Mouse (Mus musculus): ENCODE data around the gene Gm2a. TPM values are rescaled to one million over a fixed set of nuclear protein-coding genes. Genes with fewer than 3 reads are reported as not detected.
"Not testable (repeated sequence)": the region's sequence is repeated elsewhere in the genome, so short reads cannot be mapped to it uniquely, and the experiment has no call there.

The Gm2a gene
- total and polyA plus RNA-seq, 2 experiments from 2014 or later = 19.9 to 48.4 TPM

GRCm38 (mm10) chr11:55105389-55105788, 7.5 kb downstream of the Gm2a start:
- no peak overlapping the region for H3K27ac ChIP-seq (ENCODE audit: low read depth, low read length)
- no peak for TF ChIP-seq CTCF (IDR thresholded peaks at IDR 0.05; ENCODE audit: low read depth)
- no peaks in the 10 kb centered on the region for H3K9me3 ChIP-seq (ENCODE audit: low read length)
- DNase-seq (no peak), ATAC-seq (no peak)
- H3K4me2 ChIP-seq (ENCODE audit: low read depth) = no peak overlapping the region
- WGBS = 88% methylated on average over 4 of the region's 4 CpGs
- H3K36me3 ChIP-seq (ENCODE audit: insufficient read depth) = peaks cover 41% of the 10 kb centered on the region
- no peak overlapping the region for H3K4me3 ChIP-seq (ENCODE audit: low read depth, low read length)
- no peaks in the 10 kb centered on the region for H3K4me1 ChIP-seq (ENCODE audit: insufficient read depth)
- no peaks in the 10 kb centered on the region for H3K27me3 ChIP-seq (ENCODE audit: insufficient read depth, low read length)
- no peak overlapping the region for H3K9ac ChIP-seq

GRCm38 (mm10) chr11:55106636-55107035, 8.7 kb downstream of the Gm2a start:
- no peak overlapping the region for H3K27ac ChIP-seq (ENCODE audit: low read depth, low read length)
- 96% methylated on average over 1 of the region's 1 CpGs for WGBS

GRCm38 (mm10) chr11:55109521-55110300, 11.8 kb downstream of the Gm2a start:
- no peaks in the 10 kb centered on the region for H3K27me3 ChIP-seq (ENCODE audit: insufficient read depth, low read length)
- DNase-seq (no peak), ATAC-seq (no peak)
- 89% methylated on average over 7 of the region's 7 CpGs for whole genome bisulfite sequencing
- H3K4me3 ChIP-seq (ENCODE audit: low read depth, low read length) = no peak overlapping the region
- TF ChIP-seq CTCF (IDR thresholded peaks at IDR 0.05; ENCODE audit: low read depth) = no peak
- H3K36me3 ChIP-seq (ENCODE audit: insufficient read depth) = peaks cover 33% of the 10 kb centered on the region
- no peak overlapping the region for H3K4me2 ChIP-seq (ENCODE audit: low read depth)
- no peaks in the 10 kb centered on the region for H3K9me3 ChIP-seq (ENCODE audit: low read length)
- no peak overlapping the region for H3K9ac ChIP-seq
- no peaks in the 10 kb centered on the region for H3K4me1 ChIP-seq (ENCODE audit: insufficient read depth)
- no peak overlapping the region for H3K27ac ChIP-seq (ENCODE audit: low read depth, low read length)

More at GRCm38 (mm10) chr11:55106636-55107035, 8.7 kb downstream of the Gm2a start:
- H3K4me3 ChIP-seq (ENCODE audit: low read depth, low read length) = no peak overlapping the region
- H3K27me3 ChIP-seq (ENCODE audit: insufficient read depth, low read length) = no peaks in the 10 kb centered on the region
- H3K9ac ChIP-seq = no peak overlapping the region
- TF ChIP-seq CTCF (IDR thresholded peaks at IDR 0.05; ENCODE audit: low read depth) = no peak
- no peaks in the 10 kb centered on the region for H3K9me3 ChIP-seq (ENCODE audit: low read length)
- no peak for ATAC-seq
- H3K4me1 ChIP-seq (ENCODE audit: insufficient read depth) = no peaks in the 10 kb centered on the region
- no peak overlapping the region for H3K4me2 ChIP-seq (ENCODE audit: low read depth)
- H3K36me3 ChIP-seq (ENCODE audit: insufficient read depth) = peaks cover 41% of the 10 kb centered on the region
- no peak for DNase-seq

GRCm38 (mm10) chr11:55110566-55111169, 12.8 kb downstream of the Gm2a start:
- 68% methylated on average over 7 of the region's 7 CpGs for WGBS

GRCm38 (mm10) chr11:55113209-55113860, 15.4 kb downstream of the Gm2a start:
- 71% methylated on average over 7 of the region's 7 CpGs for WGBS
- Histone ChIP-seq H3K4me2 (ENCODE audit: low read depth) (no peak overlapping the region), H3K9me3 (ENCODE audit: low read length) (no peaks in the 10 kb centered on the region), H3K4me3 (ENCODE audit: low read depth, low read length) (no peak overlapping the region), H3K27ac (ENCODE audit: low read depth, low read length) (no peak overlapping the region), H3K36me3 (ENCODE audit: insufficient read depth) (peaks cover 15% of the 10 kb centered on the region), H3K4me1 (ENCODE audit: insufficient read depth) (no peaks in the 10 kb centered on the region), H3K27me3 (ENCODE audit: insufficient read depth, low read length) (no peaks in the 10 kb centered on the region), H3K9ac (no peak overlapping the region)
- ATAC-seq (no peak), DNase-seq (no peak)
- TF ChIP-seq CTCF (IDR thresholded peaks at IDR 0.05; ENCODE audit: low read depth) = no peak

More at GRCm38 (mm10) chr11:55110566-55111169, 12.8 kb downstream of the Gm2a start:
- peak; percentile 21 for DNase-seq
- Histone ChIP-seq H3K4me3 (ENCODE audit: low read depth, low read length) (no peak overlapping the region), H3K36me3 (ENCODE audit: insufficient read depth) (peaks cover 29% of the 10 kb centered on the region), H3K4me2 (ENCODE audit: low read depth) (no peak overlapping the region), H3K4me1 (ENCODE audit: insufficient read depth) (no peaks in the 10 kb centered on the region), H3K9ac (no peak overlapping the region), H3K27ac (ENCODE audit: low read depth, low read length) (no peak overlapping the region), H3K27me3 (ENCODE audit: insufficient read depth, low read length) (no peaks in the 10 kb centered on the region), H3K9me3 (ENCODE audit: low read length) (no peaks in the 10 kb centered on the region)
- ATAC-seq = no peak
- TF ChIP-seq CTCF (IDR thresholded peaks at IDR 0.05; ENCODE audit: low read depth) = no peak

DNA sequence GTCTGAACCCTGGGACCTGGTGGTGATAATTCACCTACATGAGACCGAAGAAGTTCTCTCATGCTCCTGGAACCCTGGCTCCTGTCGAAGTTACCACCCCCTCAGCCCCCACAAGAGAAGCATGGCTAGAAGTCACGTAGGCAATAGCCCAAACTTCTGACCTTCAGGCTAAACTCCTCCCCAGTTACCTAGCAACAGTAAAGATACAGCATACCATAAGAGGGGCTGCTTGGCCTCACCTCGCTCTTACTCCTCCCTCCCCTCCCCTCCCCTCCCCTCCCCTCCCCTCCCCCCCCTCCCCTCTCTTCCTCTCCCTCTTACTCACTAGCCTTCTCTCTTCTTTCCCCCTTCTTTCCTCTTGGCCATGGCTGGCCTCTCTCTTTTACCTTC, 15.9 kb downstream of the Gm2a start:
- H3K4me3 ChIP-seq (ENCODE audit: low read depth, low read length); H3K9ac ChIP-seq; H3K4me1 ChIP-seq (ENCODE audit: insufficient read depth); DNase-seq; H3K9me3 ChIP-seq (ENCODE audit: low read length); H3K27me3 ChIP-seq (ENCODE audit: insufficient read depth, low read length); H3K27ac ChIP-seq (ENCODE audit: low read depth, low read length); H3K4me2 ChIP-seq (ENCODE audit: low read depth); H3K36me3 ChIP-seq (ENCODE audit: insufficient read depth); ATAC-seq: not testable (repeated sequence)
- 59% methylated on average over 4 of the region's 4 CpGs for WGBS

DNA sequence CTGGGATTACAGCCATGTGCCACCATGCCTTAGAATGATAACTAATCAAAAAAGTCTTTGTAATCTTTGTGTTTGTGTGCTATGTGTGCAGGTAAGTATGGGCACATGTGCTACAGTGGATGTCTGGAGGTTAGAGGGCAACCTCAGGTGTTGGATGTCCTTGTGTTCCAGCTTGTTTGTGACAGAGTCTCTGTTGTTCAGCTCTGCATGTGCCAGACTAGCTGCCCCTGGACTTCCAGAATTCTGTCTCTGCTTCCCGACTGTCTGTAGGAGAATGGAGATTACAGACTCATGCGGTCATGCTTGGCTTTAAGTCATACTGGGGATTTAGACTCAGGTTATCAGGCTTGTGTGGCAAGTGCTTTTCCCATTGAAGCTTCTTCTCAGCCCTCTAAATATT, 16.4 kb downstream of the Gm2a start:
- 73% methylated on average over 2 of the region's 2 CpGs for WGBS
- Histone ChIP-seq H3K4me2 (ENCODE audit: low read depth) (no peak overlapping the region), H3K27ac (ENCODE audit: low read depth, low read length) (no peak overlapping the region), H3K27me3 (ENCODE audit: insufficient read depth, low read length) (no peaks in the 10 kb centered on the region), H3K9me3 (ENCODE audit: low read length) (no peaks in the 10 kb centered on the region), H3K4me3 (ENCODE audit: low read depth, low read length) (no peak overlapping the region), H3K9ac (no peak overlapping the region), H3K4me1 (ENCODE audit: insufficient read depth) (no peaks in the 10 kb centered on the region), H3K36me3 (ENCODE audit: insufficient read depth) (peaks cover 6% of the 10 kb centered on the region)
- no peak for TF ChIP-seq CTCF (IDR thresholded peaks at IDR 0.05; ENCODE audit: low read depth)
- DNase-seq = no peak
- no peak for ATAC-seq
